10 mouse cellular contexts compared by ENCODE assay signal in the genomic region with DNA sequence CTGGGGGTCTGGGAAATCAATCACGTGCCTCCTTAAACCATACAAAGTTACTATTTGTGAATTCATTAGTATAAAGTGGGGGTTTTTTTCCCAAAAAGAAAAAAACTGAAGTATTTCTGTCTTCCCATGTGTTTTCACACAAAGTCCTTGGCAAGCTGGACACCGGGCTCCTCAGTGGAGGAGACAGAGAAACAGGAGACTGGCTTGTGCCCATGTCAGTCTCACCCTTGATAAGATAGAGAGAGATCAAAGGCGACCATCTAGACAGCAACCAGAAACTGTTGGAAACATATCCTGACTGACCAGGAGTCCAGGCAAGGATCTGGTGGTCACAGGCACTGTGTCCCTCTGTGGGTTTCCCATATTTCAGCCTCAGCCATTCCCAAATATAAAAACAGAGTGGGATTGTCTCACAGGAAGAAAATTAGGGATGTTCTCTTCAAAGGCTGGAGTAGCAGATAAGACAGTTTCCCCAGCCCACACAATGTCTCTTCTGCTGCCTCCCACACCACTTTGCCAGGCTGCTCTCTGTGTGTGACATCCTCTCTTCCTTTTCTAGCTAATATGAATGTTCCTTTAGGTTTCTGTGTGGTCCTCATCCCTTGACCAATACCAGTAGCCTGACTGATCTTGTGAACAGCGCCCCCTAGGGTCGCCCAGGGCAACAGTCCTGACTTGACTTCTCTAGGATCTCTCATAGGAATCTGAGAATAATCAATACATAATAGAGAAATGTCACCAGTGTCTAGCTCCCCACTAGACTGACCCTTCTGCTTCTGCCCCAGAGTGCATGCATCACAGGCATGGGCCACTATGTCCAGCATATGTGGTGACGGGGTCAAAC. TPM values are rescaled to one million over a fixed set of nuclear protein-coding genes. Genes with fewer than 3 reads are reported as not detected.
DNase-seq lines count a peak whose midpoint lies in the region; ATAC-seq and TF ChIP-seq lines count a peak whose summit lies in the region.
"Had no signal": no experiment of that assay in that cellular context is flagged by ENCODE, and none has a peak within 500 bp of the region (broad histone marks: within the 10 kb centered on the region; RNA-seq: fewer than 3 reads in every experiment).

No protein-coding gene starts in this region.

- DNase-seq in hindbrain, postnatal 0 days (ENCODE audit: low spot score) = peak; percentile 19
- DNase-seq in 416B (ENCODE audit: low read depth) = peak; percentile 24
- peak; percentile 44 for DNase-seq in ZHBTc4 (ENCODE audit: low read depth, low spot score)
- DNase-seq in left cerebral cortex, postnatal 14 days (ENCODE audit: low spot score in 2 of 2) = peak; percentile 42 to 63
- DNase-seq in cerebellum, adult 18-20 months = no peak
- DNase-seq in cerebellum, adult 2 months = no peak
- DNase-seq in forebrain, embryonic 11.5 days (ENCODE audit: low spot score) = no peak

- intact Hi-C loops in left cerebral cortex, postnatal 14 days (cut with DNase I) = no loop called here

- no peak overlapping the region for H3K4me2 ChIP-seq in hindbrain, postnatal 0 days (ENCODE audit: low read depth, low read length)
- no peak overlapping the region for H3K4me2 ChIP-seq in hindbrain, embryonic 12.5 days (replicated peaks)
- no peak overlapping the region for H3K4me2 ChIP-seq in forebrain, embryonic 11.5 days (ENCODE audit: low read depth, low read length, severe bottlenecking)

- peak; percentile 50 for TF ChIP-seq CTCF in hindbrain, postnatal 0 days (IDR thresholded peaks at IDR 0.05; ENCODE audit: low read depth)
- TF ChIP-seq CTCF in cerebellum, adult 2 months (IDR thresholded peaks at IDR 0.05; ENCODE audit: borderline replicate concordance, insufficient read depth, low read depth, low read length) = no peak; the same call in 1 of the 2 replicates

- H3K36me3 ChIP-seq in hindbrain, postnatal 0 days (ENCODE audit: insufficient read depth, low read length) = no peaks in the 10 kb centered on the region
- H3K36me3 ChIP-seq in hindbrain, embryonic 12.5 days = no peaks in the 10 kb centered on the region
- H3K36me3 ChIP-seq in forebrain, embryonic 11.5 days (ENCODE audit: control insufficient read depth, insufficient read depth, low read length) = no peaks in the 10 kb centered on the region

- no peak overlapping the region for H3K9ac ChIP-seq in hindbrain, postnatal 0 days (replicated peaks; ENCODE audit: low read length)
- H3K9ac ChIP-seq in hindbrain, embryonic 12.5 days = no peak overlapping the region
- no peak overlapping the region for H3K9ac ChIP-seq in forebrain, embryonic 11.5 days (ENCODE audit: low read length)

- H3K4me1 ChIP-seq in hindbrain, postnatal 0 days (ENCODE audit: insufficient read depth, low read length) = no peaks in the 10 kb centered on the region
- H3K4me1 ChIP-seq in hindbrain, embryonic 12.5 days = peaks cover 7% of the 10 kb centered on the region; the same call in 1 of the 2 replicates
- H3K4me1 ChIP-seq in cerebellum, adult 2 months (ENCODE audit: control insufficient read depth, insufficient read depth, low read length) = no peaks in the 10 kb centered on the region
- 0 out of 2 replicates have a peak, but pooled peaks cover 2% of the 10 kb centered on the region for H3K4me1 ChIP-seq in forebrain, embryonic 11.5 days (replicated peaks; ENCODE audit: control insufficient read depth, insufficient read depth, low read length)

- ATAC-seq in hindbrain, postnatal 0 days = no peak
- no peak for ATAC-seq in hindbrain, embryonic 12.5 days (ENCODE audit: low FRiP score)
- ATAC-seq in forebrain, embryonic 11.5 days (replicated peaks; ENCODE audit: low FRiP score) = no peak
- ATAC-seq: inflammation-experienced regulatory T-cells, adult 6 months had no signal

- no peak overlapping the region for H3K4me3 ChIP-seq in hindbrain, postnatal 0 days (ENCODE audit: low read length)
- H3K4me3 ChIP-seq in hindbrain, embryonic 12.5 days = no peak overlapping the region
- H3K4me3 ChIP-seq in cerebellum, adult 2 months (replicated peaks; ENCODE audit: insufficient read depth, low read depth, low read length) = no peak overlapping the region
- no peak overlapping the region for H3K4me3 ChIP-seq in forebrain, embryonic 11.5 days (ENCODE audit: low read depth, low read length)
- H3K4me3 ChIP-seq: erythroblast, embryonic 14.5 days had no signal

- no peaks in the 10 kb centered on the region for H3K27me3 ChIP-seq in hindbrain, postnatal 0 days (ENCODE audit: insufficient read depth, low read length)
- H3K27me3 ChIP-seq in hindbrain, embryonic 12.5 days = no peaks in the 10 kb centered on the region; the same call in 1 of the 2 replicates
- no peaks in the 10 kb centered on the region for H3K27me3 ChIP-seq in cerebellum, adult 2 months (ENCODE audit: control insufficient read depth, insufficient read depth, low read length)
- no peaks in the 10 kb centered on the region for H3K27me3 ChIP-seq in forebrain, embryonic 11.5 days (ENCODE audit: control insufficient read depth, insufficient read depth, low read length)

- WGBS in hindbrain, postnatal 0 days = 61% methylated on average over 6 of the region's 6 CpGs
- 60% methylated on average over 6 of the region's 6 CpGs for WGBS in hindbrain, embryonic 12.5 days
- WGBS in cerebellum, adult 2 months = 60% methylated on average over 6 of the region's 6 CpGs
- 59% methylated on average over 6 of the region's 6 CpGs for WGBS in forebrain, embryonic 11.5 days

- no peak for TF ChIP-seq POLR2A in cerebellum, adult 2 months (IDR thresholded peaks at IDR 0.05; ENCODE audit: borderline replicate concordance, insufficient read depth, low read length)

- no peaks in the 10 kb centered on the region for H3K9me3 ChIP-seq in hindbrain, postnatal 0 days (ENCODE audit: low read length)
- no peaks in the 10 kb centered on the region for H3K9me3 ChIP-seq in hindbrain, embryonic 12.5 days (replicated peaks)
- no peaks in the 10 kb centered on the region for H3K9me3 ChIP-seq in forebrain, embryonic 11.5 days (ENCODE audit: control insufficient read depth, low read length)

- no peak overlapping the region for H3K27ac ChIP-seq in hindbrain, postnatal 0 days
- no peak overlapping the region for H3K27ac ChIP-seq in hindbrain, embryonic 12.5 days
- no peak overlapping the region for H3K27ac ChIP-seq in cerebellum, adult 2 months (ENCODE audit: insufficient read depth, low read length)
- no peak overlapping the region for H3K27ac ChIP-seq in forebrain, embryonic 11.5 days (ENCODE audit: low read depth, low read length)

RNA-seq across cellular contexts. Expression of gene Tmem174, which starts 3.3 kb away (rescaled TPM):
- total RNA-seq in hindbrain, postnatal 0 days (2014; rRNA removed) = not detected in 2 replicates
- 0.10 TPM in 1 of 2 replicates, not detected in the other for polyA plus RNA-seq in hindbrain, postnatal 0 days (2015; fragmentation: Nextera tagmentation; extraction: Ambion mirVana)
- polyA plus RNA-seq in hindbrain, embryonic 12.5 days (2016; fragmentation: Nextera tagmentation; extraction: Ambion mirVana) = not detected in 2 replicates
- total RNA-seq in left cerebral cortex, postnatal 14 days (2021) = not detected
- polyA plus RNA-seq in cerebellum, adult 2 months (2012; rRNA removed) = 0.25 and 0.36 TPM in 2 replicates
- polyA plus RNA-seq in forebrain, embryonic 11.5 days (2014; fragmentation: Nextera tagmentation; extraction: Ambion mirVana) = not detected in 2 replicates
- polyA plus RNA-seq: erythroblast, embryonic 14.5 days; inflammation-experienced regulatory T-cells, adult 6 months had no signal

Comparison
In these comparisons a context has a peak if more than half of its experiments do, and no peak if none do; other contexts are left out.
1. DNase-seq: peak in hindbrain, postnatal 0 days (single experiment), 416B (single experiment), ZHBTc4 (single experiment) and left cerebral cortex, postnatal 14 days (2 of 2); none in cerebellum, adult 18-20 months (0 of 2), cerebellum, adult 2 months (0 of 2) and forebrain, embryonic 11.5 days (single experiment).